Mouse (Mus musculus) mouse trophoblast stem cell (cell line): ENCODE measurements around the gene Trpm4.
"Not testable (repeated sequence)": the region's sequence is repeated elsewhere in the genome, so short reads cannot be mapped to it uniquely, and the experiment has no call there.

Experiments used
- in situ Hi-C, 2 experiments: fragments of 300-500 bp; cut with MseI, MboI; formaldehyde crosslinking; loops; 2 replicates in 1 of 2; 3 replicates in 1 of 2; pipeline ENCODE4 v1.15.1; 2025

Trpm4 gene

GRCm38 (mm10) chr7:45333431-45333982 lies at the start of gene Trpm4:
Trpm4 (minus strand) TSS chr7:45333780.
- in situ Hi-C loops: no loop called here

GRCm38 (mm10) chr7:45376057-45376456 lies 42.5 kb upstream of the Trpm4 start:
- in situ Hi-C loops: no loop called here

GRCm38 (mm10) chr7:45374620-45375019 lies 41.0 kb upstream of the Trpm4 start:
- in situ Hi-C loops: no loop called here

- in situ Hi-C loops: no loop called here
Measured at GRCm38 (mm10) chr7:45372371-45372770, 38.8 kb upstream of the Trpm4 start.

GRCm38 (mm10) chr7:45370475-45371311 lies 37.1 kb upstream of the Trpm4 start, which contains the start of gene Lin7b:
Lin7b (minus strand) TSS chr7:45370583.
- in situ Hi-C loops: no loop called here

GRCm38 (mm10) chr7:45369836-45370474 lies 36.4 kb upstream of the Trpm4 start:
- in situ Hi-C loops: no loop called here

GRCm38 (mm10) chr7:45369022-45369745 lies 35.6 kb upstream of the Trpm4 start:
- in situ Hi-C loops: no loop called here

GRCm38 (mm10) chr7:45368178-45368577 lies 34.6 kb upstream of the Trpm4 start:
- in situ Hi-C loops: no loop called here

- in situ Hi-C loops: no loop called here
Measured at GRCm38 (mm10) chr7:45367020-45367880, 33.7 kb upstream of the Trpm4 start.

GRCm38 (mm10) chr7:45366652-45367019 lies 33.1 kb upstream of the Trpm4 start, which contains the start of gene Ppfia3:
Ppfia3 (minus strand) TSS chr7:45367019.
- in situ Hi-C loops: no loop called here

- in situ Hi-C loops: no loop called here
Measured at GRCm38 (mm10) chr7:45365742-45366651, 32.4 kb upstream of the Trpm4 start.

GRCm38 (mm10) chr7:45363983-45364382 lies 30.4 kb upstream of the Trpm4 start:
- in situ Hi-C loops: no loop called here

GRCm38 (mm10) chr7:45362801-45363200 lies 29.2 kb upstream of the Trpm4 start:
- in situ Hi-C loops: no loop called here

GRCm38 (mm10) chr7:45361243-45361804 lies 27.7 kb upstream of the Trpm4 start:
- in situ Hi-C loops: no loop called here

- in situ Hi-C loops: no loop called here
Measured at GRCm38 (mm10) chr7:45360404-45361125, 27.0 kb upstream of the Trpm4 start.

- in situ Hi-C loops: not testable (repeated sequence)
Measured at GRCm38 (mm10) chr7:45359081-45359480, 25.5 kb upstream of the Trpm4 start.

GRCm38 (mm10) chr7:45356087-45356486 lies 22.5 kb upstream of the Trpm4 start:
- in situ Hi-C loops: no loop called here

GRCm38 (mm10) chr7:45355318-45356020 lies 21.9 kb upstream of the Trpm4 start:
- in situ Hi-C loops: no loop called here
